Mouse (Mus musculus) spleen, adult 2 months (tissue): ENCODE measurements around the gene Ncor2. TPM values are rescaled to one million over a fixed set of nuclear protein-coding genes. Genes with fewer than 3 reads are reported as not detected.

Source experiments
- DNase-seq, 2 experiments: peaks; one replicate each; pipeline versions ENCODE4 v3.0.0 to v3.0.0-alpha.2; 2012 to 2021; ENCODE audit warnings: low spot score in 2 of 2, low read depth in 1 of 2
- H3K27ac ChIP-seq: fragments of 200-500 bp; 2 replicates; pipeline ENCODE4 v1.5.1; 2012; ENCODE audit warnings: low read length, inconsistent platforms; ENCODE audit not compliant: insufficient read depth
- H3K27me3 ChIP-seq: fragments of 200-500 bp; 2 replicates; pipeline ENCODE4 v1.6.1; 2012; ENCODE audit warnings: mild to moderate bottlenecking, moderate library complexity, low read length, inconsistent platforms; ENCODE audit not compliant: control insufficient read depth, insufficient read depth
- H3K36me3 ChIP-seq: fragments of 200-500 bp; 2 replicates; pipeline ENCODE4 v1.6.1; 2012; ENCODE audit warnings: mild to moderate bottlenecking, low read length, inconsistent platforms; ENCODE audit not compliant: control insufficient read depth, insufficient read depth
- H3K4me1 ChIP-seq: fragments of 200-500 bp; 2 replicates; pipeline ENCODE4 v1.6.1; 2011; ENCODE audit warnings: inconsistent platforms; ENCODE audit not compliant: control insufficient read depth, insufficient read depth, insufficient read length
- H3K4me3 ChIP-seq: fragments of 200-500 bp; 2 replicates; pipeline ENCODE4 v1.5.1; 2011; ENCODE audit warnings: mild to moderate bottlenecking, inconsistent platforms; ENCODE audit not compliant: insufficient read depth, insufficient read length; ENCODE audit errors: extremely low read depth
- CTCF ChIP-seq: fragments of 200-500 bp; IDR thresholded peaks from 2 replicates; pipeline ENCODE4 v1.5.1; 2011; ENCODE audit warnings: mild to moderate bottlenecking, inconsistent platforms; ENCODE audit not compliant: insufficient read depth, insufficient read length, insufficient replicate concordance; ENCODE audit errors: extremely low read depth
- POLR2A ChIP-seq: fragments of 200-500 bp; IDR thresholded peaks from 2 replicates; pipeline ENCODE4 v1.6.1; 2011; ENCODE audit warnings: low read depth, low read length, inconsistent platforms
- WGBS: fragments of 180-500 bp; shearing (Covaris S2); methylation state at CpG from one replicate; pipeline ENCODE4 v1.1.7; 2018; 5-methylcytosine and 5-hydroxymethylcytosine counted together
- polyA plus RNA-seq: library from polyadenylated mRNA; depleted of rRNA; stranded (reverse); fragments of >200 nt; gene quantifications from 2 replicates; pipeline ENCODE4 v1.2.3, GENCODE M21; 2012; rRNA removed

Ncor2 gene
- polyA plus RNA-seq, 1 experiment: 70.5 TPM

GRCm38 (mm10) chr5:124992891-124993290 lies 186.1 kb downstream of the Ncor2 start:
- Histone ChIP-seq H3K4me3 (no peak overlapping the region), H3K4me1 (no peaks in the 10 kb centered on the region; the same call in 1 of the 2 replicates), H3K36me3 (no peaks in the 10 kb centered on the region), H3K27ac (no peak overlapping the region), H3K27me3 (no peaks in the 10 kb centered on the region)
- TF ChIP-seq POLR2A (no peak), CTCF (no peak)
- DNase-seq: no peak
- 16% methylated on average over 11 of the region's 11 CpGs for WGBS

DNA sequence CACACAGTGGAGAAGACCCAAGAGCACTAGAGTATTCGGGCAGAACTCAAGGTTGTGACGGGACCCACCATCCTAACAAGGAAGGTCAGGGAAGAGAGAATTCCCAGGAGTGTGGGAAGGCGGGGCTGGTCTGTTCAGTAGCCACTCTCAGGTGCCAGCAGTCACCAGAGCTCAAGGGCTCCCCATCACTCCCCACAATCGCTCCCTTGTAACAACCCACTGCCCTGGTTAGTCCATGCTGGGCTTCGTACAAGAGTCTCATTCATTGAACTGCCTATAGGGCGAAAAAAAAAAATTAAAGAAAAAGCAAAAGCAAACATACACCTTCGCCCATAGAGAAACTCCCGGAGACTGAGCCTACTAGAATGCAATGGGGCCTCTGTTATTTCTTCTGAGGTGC lies 186.7 kb downstream of the Ncor2 start:
- TF ChIP-seq POLR2A: no peak
- no peak for TF ChIP-seq CTCF
- no peak for DNase-seq
- H3K27ac ChIP-seq: no peak overlapping the region
- H3K4me1 ChIP-seq: no peaks in the 10 kb centered on the region; the same call in 1 of the 2 replicates
- no peak overlapping the region for H3K4me3 ChIP-seq
- WGBS: 86% methylated on average over 8 of the region's 8 CpGs
- no peaks in the 10 kb centered on the region for H3K27me3 ChIP-seq
- H3K36me3 ChIP-seq: no peaks in the 10 kb centered on the region

- Histone ChIP-seq H3K4me3 (no peak overlapping the region), H3K36me3 (no peaks in the 10 kb centered on the region), H3K4me1 (no peaks in the 10 kb centered on the region), H3K27ac (no peak overlapping the region), H3K27me3 (no peaks in the 10 kb centered on the region)
- no peak for DNase-seq
- no peak for TF ChIP-seq POLR2A
- TF ChIP-seq CTCF: no peak
- WGBS: 90% methylated on average over 2 of the region's 2 CpGs
Observed at GRCm38 (mm10) chr5:124989724-124990123, 189.3 kb downstream of the Ncor2 start.

DNA sequence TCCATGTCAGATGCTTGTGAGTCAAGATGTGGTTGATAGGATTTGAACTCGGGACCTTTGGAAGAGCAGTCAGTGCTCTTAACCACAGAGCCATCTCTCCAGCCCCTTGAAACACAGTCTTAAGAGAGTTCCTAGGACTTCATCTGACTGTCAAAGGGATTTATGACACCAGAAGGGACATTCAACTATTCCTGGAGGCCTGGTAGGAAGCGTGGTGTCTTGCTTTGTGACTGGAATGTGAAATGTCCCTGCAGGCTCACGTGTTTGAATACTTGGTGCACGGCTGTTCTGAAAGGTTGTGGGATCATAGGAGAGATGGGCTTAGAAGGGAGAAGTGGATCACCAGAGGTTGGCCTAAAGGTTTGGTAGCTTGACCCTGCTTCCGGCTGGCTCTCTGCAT lies 192.4 kb downstream of the Ncor2 start:
- WGBS: 90% methylated on average over 5 of the region's 5 CpGs
- no peaks in the 10 kb centered on the region for H3K4me1 ChIP-seq
- H3K36me3 ChIP-seq: no peaks in the 10 kb centered on the region
- no peak overlapping the region for H3K27ac ChIP-seq
- no peak overlapping the region for H3K4me3 ChIP-seq
- DNase-seq: no peak
- no peaks in the 10 kb centered on the region for H3K27me3 ChIP-seq
- TF ChIP-seq POLR2A (no peak), CTCF (no peak)

- H3K27ac ChIP-seq: no peak overlapping the region
- H3K27me3 ChIP-seq: no peaks in the 10 kb centered on the region
- no peaks in the 10 kb centered on the region for H3K36me3 ChIP-seq
- no peak for DNase-seq
- TF ChIP-seq POLR2A (no peak), CTCF (no peak)
- no peak overlapping the region for H3K4me3 ChIP-seq
- WGBS: 89% methylated on average over 5 of the region's 5 CpGs
- no peaks in the 10 kb centered on the region for H3K4me1 ChIP-seq
Observed at GRCm38 (mm10) chr5:124986222-124986621, 192.8 kb downstream of the Ncor2 start.

GRCm38 (mm10) chr5:124969790-124970189 lies 209.2 kb downstream of the Ncor2 start:
- TF ChIP-seq POLR2A (no peak), CTCF (no peak)
- Histone ChIP-seq H3K4me1 (no peaks in the 10 kb centered on the region), H3K36me3 (no peaks in the 10 kb centered on the region), H3K4me3 (no peak overlapping the region), H3K27ac (no peak overlapping the region), H3K27me3 (no peaks in the 10 kb centered on the region)
- DNase-seq: no peak
- 65% methylated on average over 8 of the region's 8 CpGs for WGBS

Other genes with a start within 250 kb of the Ncor2 start
- gene Rflna, start 176.0 kb downstream of the Ncor2 start, polyA plus RNA-seq: 0.54 and 0.93 TPM in 2 replicates
- 76.0 and 93.6 TPM in 2 replicates for gene Scarb1, start 161.9 kb upstream of the Ncor2 start, polyA plus RNA-seq
- gene Gm10382, start 210.1 kb upstream of the Ncor2 start, polyA plus RNA-seq: 0.08 and 0.15 TPM in 2 replicates
- gene Ubc, start 211.0 kb upstream of the Ncor2 start, polyA plus RNA-seq: 316 and 423 TPM in 2 replicates